Mouse (Mus musculus) NIH3T3 (cell line): ENCODE data around the gene Nim1k.
A peak's percentile ranks its signal among the peaks of the same experiment; 100 is the strongest.

Experiments used
- DNase-seq: peaks from one replicate; pipeline ENCODE4 v3.0.0-alpha.2; 2012; ENCODE audit warnings: low read depth

Gene Nim1k

GRCm38 (mm10) chr13:119755681-119756471 is at the start of gene Nim1k:
Nim1k (minus strand) TSS chr13:119755882.
- peak; percentile 83 for DNase-seq

GRCm38 (mm10) chr13:119797656-119798055 is 42.0 kb upstream of the Nim1k start:
- no peak for DNase-seq

GRCm38 (mm10) chr13:119792791-119793404 is 37.2 kb upstream of the Nim1k start:
- no peak for DNase-seq

GRCm38 (mm10) chr13:119791580-119792135 is 36.0 kb upstream of the Nim1k start:
- DNase-seq = peak; percentile 3

GRCm38 (mm10) chr13:119790761-119791579 is 35.3 kb upstream of the Nim1k start, which contains the start of gene Zfp131:
Zfp131 (minus strand) TSS chr13:119790889.
- peak; percentile 96 for DNase-seq

GRCm38 (mm10) chr13:119789851-119790717 is 34.4 kb upstream of the Nim1k start:
- peak; percentile 83 for DNase-seq

- no peak for DNase-seq
Observed at GRCm38 (mm10) chr13:119783581-119783980, 27.9 kb upstream of the Nim1k start.

GRCm38 (mm10) chr13:119768541-119768940 is 12.9 kb upstream of the Nim1k start:
- no peak for DNase-seq

GRCm38 (mm10) chr13:119766480-119766879 is 10.8 kb upstream of the Nim1k start:
- no peak for DNase-seq

GRCm38 (mm10) chr13:119756831-119757230 is 1.1 kb upstream of the Nim1k start:
- DNase-seq = peak; percentile 43

- DNase-seq = peak; percentile 18
Observed at GRCm38 (mm10) chr13:119755141-119755547, 538 bp downstream of the Nim1k start.

- peak; percentile 35 for DNase-seq
Observed at GRCm38 (mm10) chr13:119754635-119755020, 1.1 kb downstream of the Nim1k start.

GRCm38 (mm10) chr13:119753859-119754634 is 1.6 kb downstream of the Nim1k start:
- peak; percentile 64 for DNase-seq

GRCm38 (mm10) chr13:119746930-119747329 is 8.8 kb downstream of the Nim1k start:
- DNase-seq = no peak

- DNase-seq = no peak
Observed at GRCm38 (mm10) chr13:119743470-119743869, 12.2 kb downstream of the Nim1k start.

- DNase-seq = no peak
Observed at GRCm38 (mm10) chr13:119742711-119743415, 12.8 kb downstream of the Nim1k start.

- no peak for DNase-seq
Observed at GRCm38 (mm10) chr13:119741390-119742237, 14.1 kb downstream of the Nim1k start.

GRCm38 (mm10) chr13:119731448-119731847 is 24.2 kb downstream of the Nim1k start:
- DNase-seq = no peak

- DNase-seq = no peak
Observed at GRCm38 (mm10) chr13:119729406-119729805, 26.3 kb downstream of the Nim1k start.
